Mouse (Mus musculus): ENCODE results near the gene Ppp1r21.
A peak's percentile ranks its signal among the peaks of the same experiment; 100 is the strongest.

Ppp1r21 gene

GRCm38 (mm10) chr17:88529519-88530235, at the start of gene Ppp1r21:
Gene Ppp1r21 (plus strand): TSS chr17:88530118.
- DNase-seq (ENCODE audit: low read depth, low spot score): peak; percentile 88

GRCm38 (mm10) chr17:88480369-88480768, 49.5 kb upstream of the Ppp1r21 start:
- DNase-seq (ENCODE audit: low read depth, low spot score): no peak

- DNase-seq (ENCODE audit: low read depth, low spot score): no peak
Observed at GRCm38 (mm10) chr17:88481062-88481461, 48.9 kb upstream of the Ppp1r21 start.

GRCm38 (mm10) chr17:88481587-88481986, 48.3 kb upstream of the Ppp1r21 start:
- DNase-seq (ENCODE audit: low read depth, low spot score): no peak

GRCm38 (mm10) chr17:88484539-88484938, 45.4 kb upstream of the Ppp1r21 start:
- DNase-seq (ENCODE audit: low read depth, low spot score): no peak

GRCm38 (mm10) chr17:88484951-88485350, 45.0 kb upstream of the Ppp1r21 start:
- no peak for DNase-seq (ENCODE audit: low read depth, low spot score)

GRCm38 (mm10) chr17:88490546-88490945, 39.4 kb upstream of the Ppp1r21 start:
- no peak for DNase-seq (ENCODE audit: low read depth, low spot score)

GRCm38 (mm10) chr17:88491366-88492106, 38.4 kb upstream of the Ppp1r21 start:
- DNase-seq (ENCODE audit: low read depth, low spot score): peak; percentile 47

- DNase-seq (ENCODE audit: low read depth, low spot score): no peak
Observed at GRCm38 (mm10) chr17:88492107-88492460, 37.8 kb upstream of the Ppp1r21 start.

- no peak for DNase-seq (ENCODE audit: low read depth, low spot score)
Observed at GRCm38 (mm10) chr17:88493551-88493950, 36.4 kb upstream of the Ppp1r21 start.

GRCm38 (mm10) chr17:88494121-88494771, 35.7 kb upstream of the Ppp1r21 start:
- no peak for DNase-seq (ENCODE audit: low read depth, low spot score)

- no peak for DNase-seq (ENCODE audit: low read depth, low spot score)
Observed at GRCm38 (mm10) chr17:88494772-88495132, 35.2 kb upstream of the Ppp1r21 start.

- peak; percentile 65 for DNase-seq (ENCODE audit: low read depth, low spot score)
Observed at GRCm38 (mm10) chr17:88498090-88498682, 31.7 kb upstream of the Ppp1r21 start.

GRCm38 (mm10) chr17:88504056-88504455, 25.9 kb upstream of the Ppp1r21 start:
- no peak for DNase-seq (ENCODE audit: low read depth, low spot score)

GRCm38 (mm10) chr17:88505275-88505723, 24.6 kb upstream of the Ppp1r21 start:
- DNase-seq (ENCODE audit: low read depth, low spot score): no peak

- DNase-seq (ENCODE audit: low read depth, low spot score): no peak
Observed at GRCm38 (mm10) chr17:88505941-88506340, 24.0 kb upstream of the Ppp1r21 start.

GRCm38 (mm10) chr17:88507376-88507775, 22.5 kb upstream of the Ppp1r21 start:
- DNase-seq (ENCODE audit: low read depth, low spot score): no peak

GRCm38 (mm10) chr17:88508846-88509508, 20.9 kb upstream of the Ppp1r21 start:
- peak; percentile 96 for DNase-seq (ENCODE audit: low read depth, low spot score)

- no peak for DNase-seq (ENCODE audit: low read depth, low spot score)
Observed at GRCm38 (mm10) chr17:88509999-88510398, 19.9 kb upstream of the Ppp1r21 start.

- DNase-seq (ENCODE audit: low read depth, low spot score): peak; percentile 92
Observed at GRCm38 (mm10) chr17:88511095-88511551, 18.8 kb upstream of the Ppp1r21 start.

- DNase-seq (ENCODE audit: low read depth, low spot score): peak; percentile 21
Observed at GRCm38 (mm10) chr17:88516477-88516876, 13.4 kb upstream of the Ppp1r21 start.

Data from 3T3-L1 (cell line).